Mouse (Mus musculus) myocyte (in vitro differentiated cells): ENCODE measurements around the gene Zc3h10. TPM values are rescaled to one million over a fixed set of nuclear protein-coding genes. Genes with fewer than 3 reads are reported as not detected.

Source experiments
- H3K27me3 ChIP-seq: one replicate; pipeline ENCODE4 v1.6.1; 2011; ENCODE audit not compliant: control insufficient read depth, insufficient read depth, insufficient read length
- H3K36me3 ChIP-seq: one replicate; pipeline ENCODE4 v1.6.1; 2011; ENCODE audit not compliant: control insufficient read depth, insufficient read depth
- H3K4me2 ChIP-seq: one replicate; pipeline ENCODE4 v1.6.1; 2011; ENCODE audit warnings: low read depth, control low read depth
- H3K4me3 ChIP-seq: one replicate; pipeline ENCODE4 v1.5.1; 2011; ENCODE audit warnings: mild to moderate bottlenecking, control low read depth, moderate library complexity
- H3K79me2 ChIP-seq: one replicate; pipeline ENCODE4 v1.6.1; 2011; ENCODE audit not compliant: control insufficient read depth, insufficient read depth
- H3ac ChIP-seq: one replicate; pipeline ENCODE4 v1.6.1; 2011; ENCODE audit not compliant: control insufficient read depth, insufficient read length
- CEBPB ChIP-seq: IDR thresholded peaks from 2 replicates; pipeline ENCODE4 v1.6.1; 2011; ENCODE audit warnings: mild to moderate bottlenecking, moderate library complexity; ENCODE audit not compliant: poor library complexity, insufficient read depth, severe bottlenecking
- E2F4 ChIP-seq: IDR thresholded peaks from one replicate; pipeline ENCODE4 v1.6.1; 2011; ENCODE audit warnings: mild to moderate bottlenecking, control low read depth, moderate library complexity; ENCODE audit not compliant: insufficient read depth
- MAX ChIP-seq: IDR thresholded peaks from one replicate; pipeline ENCODE4 v1.6.1; 2011; ENCODE audit warnings: low read depth, mild to moderate bottlenecking, control low read depth
- MYOD1 ChIP-seq, 3 experiments: IDR thresholded peaks; one replicate each; pipeline ENCODE4 v1.6.1; 2011; ENCODE audit warnings: control low read depth in 2 of 3, low read depth in 2 of 3, mild to moderate bottlenecking in 2 of 3, moderate library complexity in 1 of 3; ENCODE audit not compliant: insufficient read length in 2 of 3, control insufficient read depth in 1 of 3
- MYOG ChIP-seq, 3 experiments: IDR thresholded peaks; one replicate each; pipeline ENCODE4 v1.6.1; 2011; ENCODE audit warnings: control low read depth in 2 of 3, low read depth in 2 of 3, mild to moderate bottlenecking in 2 of 3; ENCODE audit not compliant: insufficient read length in 2 of 3, control insufficient read depth in 1 of 3, insufficient read depth in 1 of 3
- POLR2A ChIP-seq: IDR thresholded peaks from one replicate; pipeline ENCODE4 v1.6.1; 2011; ENCODE audit warnings: low read depth, mild to moderate bottlenecking, control low read depth, moderate library complexity; ENCODE audit not compliant: insufficient read length
- POLR2AphosphoS2 ChIP-seq: IDR thresholded peaks from one replicate; pipeline ENCODE4 v1.6.1; 2011; ENCODE audit warnings: low read depth, control low read depth; ENCODE audit not compliant: insufficient read length
- REST ChIP-seq: IDR thresholded peaks from one replicate; pipeline ENCODE4 v1.6.1; 2011; ENCODE audit warnings: mild to moderate bottlenecking, control low read depth, moderate library complexity; ENCODE audit not compliant: insufficient read depth, insufficient read length
- SRF ChIP-seq: IDR thresholded peaks from one replicate; pipeline ENCODE4 v1.6.1; 2011; ENCODE audit warnings: low read depth; ENCODE audit not compliant: control insufficient read depth, insufficient read length
- TCF12 ChIP-seq: IDR thresholded peaks from one replicate; pipeline ENCODE4 v1.6.1; 2011; ENCODE audit warnings: mild to moderate bottlenecking, control low read depth; ENCODE audit not compliant: poor library complexity, insufficient read depth, severe bottlenecking
- TCF3 ChIP-seq: IDR thresholded peaks from one replicate; pipeline ENCODE4 v1.6.1; 2011; ENCODE audit warnings: low read depth, control low read depth; ENCODE audit not compliant: insufficient read length
- USF1 ChIP-seq: IDR thresholded peaks from one replicate; pipeline ENCODE4 v1.6.1; 2011; ENCODE audit warnings: low read depth, mild to moderate bottlenecking, control low read depth, moderate library complexity
- polyA plus RNA-seq: library from polyadenylated mRNA; unstranded; fragments of >200 nt; fragmentation: generic; extraction: Trizol; gene quantifications from one replicate; pipeline ENCODE4 v1.2.1, GENCODE M21; 2012; ENCODE audit warnings: missing spikeins

The Zc3h10 gene
- polyA plus RNA-seq, 1 experiment: 13.8 TPM

DNA sequence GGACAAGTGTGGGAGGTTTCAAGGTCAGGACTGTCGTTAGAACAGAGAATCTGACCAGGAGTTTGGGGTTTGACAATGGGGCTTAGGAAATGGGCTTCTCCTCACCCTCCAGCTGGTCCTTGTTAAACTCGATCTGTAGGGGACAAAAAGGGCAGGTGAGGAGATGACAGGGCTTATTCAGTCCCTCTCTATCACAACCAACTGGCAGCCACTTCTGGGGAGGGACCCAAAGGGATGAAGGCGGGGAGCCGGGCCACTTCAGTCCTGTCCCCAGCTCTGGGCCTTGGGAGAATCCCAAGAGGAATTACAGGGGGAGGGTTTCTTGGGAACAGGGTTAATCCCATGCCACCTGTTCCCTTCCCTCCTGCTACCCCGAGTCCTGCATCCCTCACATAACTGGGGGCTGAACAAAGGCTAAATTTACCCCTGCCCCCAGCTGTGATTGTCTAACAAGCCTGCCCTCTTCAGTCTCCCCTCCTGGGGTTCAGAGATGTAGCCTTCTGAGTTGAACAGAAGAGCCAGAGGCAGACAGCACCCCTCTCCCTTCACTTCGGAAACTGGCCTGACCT lies 51.0 kb downstream of the Zc3h10 start:
- H3K36me3 ChIP-seq: peaks cover 7% of the 10 kb centered on the region
- peak overlapping the region; percentile 97 for H3K4me2 ChIP-seq
- TF ChIP-seq POLR2A (peak; percentile 12), TCF12 (peak; percentile 70), E2F4 (no peak), USF1 (no peak), MYOD1 (IDR thresholded peaks at IDR 0.05; ENCODE audit: control insufficient read depth in 1 of 3, insufficient read length in 2 of 3, low read depth in 2 of 3) (peak; percentile 90 to 95 (median 91)), TCF3 (peak; percentile 12), MYOG (IDR thresholded peaks at IDR 0.05; ENCODE audit: control insufficient read depth in 1 of 3, insufficient read depth in 1 of 3, insufficient read length in 2 of 3, low read depth in 2 of 3) (peak in 2 of 3 experiments; percentile 37 to 81)
- H3K4me3 ChIP-seq: peak overlapping the region; percentile 98
- peaks cover 40% of the 10 kb centered on the region for H3K79me2 ChIP-seq
- no peaks in the 10 kb centered on the region for H3K27me3 ChIP-seq
- H3ac ChIP-seq: no peak overlapping the region

DNA sequence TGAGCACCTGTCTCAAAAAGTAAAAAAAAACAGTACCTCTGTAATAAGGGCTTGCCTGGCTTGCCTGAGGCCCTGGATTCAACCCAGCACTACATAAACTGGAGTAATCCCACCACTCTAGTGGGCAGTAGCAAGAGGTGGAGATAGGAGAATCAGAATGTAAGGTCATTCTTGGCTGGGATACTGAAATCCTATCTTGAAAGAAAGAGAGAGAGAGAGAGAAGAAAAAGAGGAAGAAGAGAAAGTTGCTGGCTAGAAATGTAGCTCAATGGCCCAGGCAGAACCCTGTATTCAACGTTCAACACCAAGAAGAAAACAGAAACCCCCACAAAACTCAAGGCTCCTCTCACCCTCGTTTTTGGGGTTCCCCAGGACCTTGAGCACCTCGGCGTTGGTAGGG lies 51.7 kb downstream of the Zc3h10 start:
- TF ChIP-seq POLR2A: no peak
- no peak for TF ChIP-seq MAX
- TF ChIP-seq SRF: no peak
- peaks cover 47% of the 10 kb centered on the region for H3K79me2 ChIP-seq
- peak overlapping the region; percentile 98 for H3K4me3 ChIP-seq
- no peak overlapping the region for H3ac ChIP-seq
- H3K4me2 ChIP-seq: peak overlapping the region; percentile 96
- peaks cover 13% of the 10 kb centered on the region for H3K36me3 ChIP-seq
- no peaks in the 10 kb centered on the region for H3K27me3 ChIP-seq

DNA sequence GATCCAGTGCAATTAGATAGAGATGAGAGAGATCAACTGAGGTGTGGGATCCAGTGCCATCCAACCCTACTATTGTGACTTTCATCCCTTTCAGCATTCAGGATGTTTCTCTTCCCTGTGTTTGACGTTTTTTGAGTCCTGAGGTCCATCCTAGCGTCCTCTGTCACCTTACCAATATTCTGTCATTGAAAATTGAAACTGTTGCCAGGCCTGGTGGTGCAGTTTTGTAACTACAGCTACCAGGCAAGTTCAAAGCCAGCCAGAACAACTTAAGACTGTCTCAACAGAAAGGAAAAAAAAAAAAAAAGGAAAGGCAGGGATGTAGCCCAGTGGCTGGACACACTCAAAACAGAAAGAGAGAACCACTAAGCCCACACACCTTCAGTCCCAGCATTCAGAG lies 52.3 kb downstream of the Zc3h10 start:
- Histone ChIP-seq H3K79me2 (peaks cover 47% of the 10 kb centered on the region), H3ac (peak overlapping the region; percentile 12), H3K4me3 (peak overlapping the region; percentile 98), H3K4me2 (peak overlapping the region; percentile 96), H3K27me3 (no peaks in the 10 kb centered on the region), H3K36me3 (peaks cover 13% of the 10 kb centered on the region)
- TF ChIP-seq MYOG (IDR thresholded peaks at IDR 0.05; ENCODE audit: control insufficient read depth in 1 of 3, insufficient read depth in 1 of 3, insufficient read length in 2 of 3, low read depth in 2 of 3) (no peak), TCF3 (no peak), SRF (no peak), CEBPB (no peak), E2F4 (no peak), REST (no peak), POLR2A (no peak)

DNA sequence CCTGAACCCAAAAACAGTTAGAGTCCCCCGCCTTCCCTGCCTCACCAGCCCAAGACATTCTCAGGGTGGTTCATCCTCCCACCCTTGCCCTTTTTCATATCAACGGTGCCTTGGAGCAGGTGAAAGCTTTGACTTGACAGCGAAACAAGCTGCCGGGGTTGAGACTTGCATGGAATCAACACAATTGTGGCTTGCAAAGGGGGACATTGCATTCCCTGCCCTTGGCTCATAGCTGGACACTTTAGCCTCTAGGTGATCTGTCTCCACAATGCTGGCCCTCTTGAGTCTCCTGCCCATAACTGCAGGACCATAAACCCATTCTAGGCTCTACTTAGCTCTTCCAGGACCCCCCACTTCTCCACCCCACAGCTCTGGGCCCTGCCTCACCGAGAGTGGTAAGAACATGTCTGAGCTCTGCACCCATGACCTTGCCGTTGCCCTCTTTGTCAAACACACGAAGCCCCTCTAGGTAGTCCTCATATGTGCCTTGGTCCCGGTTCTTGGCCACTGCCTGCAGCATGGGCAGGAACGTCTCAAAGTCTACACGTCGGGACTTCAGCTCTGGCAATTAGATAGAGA lies 52.8 kb downstream of the Zc3h10 start:
- H3K36me3 ChIP-seq: peaks cover 13% of the 10 kb centered on the region
- TF ChIP-seq CEBPB (no peak), POLR2AphosphoS2 (peak; percentile 22), MYOD1 (IDR thresholded peaks at IDR 0.05; ENCODE audit: control insufficient read depth in 1 of 3, insufficient read length in 2 of 3, low read depth in 2 of 3) (no peak)
- H3K4me3 ChIP-seq: peak overlapping the region; percentile 98
- H3K27me3 ChIP-seq: no peaks in the 10 kb centered on the region
- H3ac ChIP-seq: peak overlapping the region; percentile 12
- H3K4me2 ChIP-seq: peak overlapping the region; percentile 96
- H3K79me2 ChIP-seq: peaks cover 47% of the 10 kb centered on the region

DNA sequence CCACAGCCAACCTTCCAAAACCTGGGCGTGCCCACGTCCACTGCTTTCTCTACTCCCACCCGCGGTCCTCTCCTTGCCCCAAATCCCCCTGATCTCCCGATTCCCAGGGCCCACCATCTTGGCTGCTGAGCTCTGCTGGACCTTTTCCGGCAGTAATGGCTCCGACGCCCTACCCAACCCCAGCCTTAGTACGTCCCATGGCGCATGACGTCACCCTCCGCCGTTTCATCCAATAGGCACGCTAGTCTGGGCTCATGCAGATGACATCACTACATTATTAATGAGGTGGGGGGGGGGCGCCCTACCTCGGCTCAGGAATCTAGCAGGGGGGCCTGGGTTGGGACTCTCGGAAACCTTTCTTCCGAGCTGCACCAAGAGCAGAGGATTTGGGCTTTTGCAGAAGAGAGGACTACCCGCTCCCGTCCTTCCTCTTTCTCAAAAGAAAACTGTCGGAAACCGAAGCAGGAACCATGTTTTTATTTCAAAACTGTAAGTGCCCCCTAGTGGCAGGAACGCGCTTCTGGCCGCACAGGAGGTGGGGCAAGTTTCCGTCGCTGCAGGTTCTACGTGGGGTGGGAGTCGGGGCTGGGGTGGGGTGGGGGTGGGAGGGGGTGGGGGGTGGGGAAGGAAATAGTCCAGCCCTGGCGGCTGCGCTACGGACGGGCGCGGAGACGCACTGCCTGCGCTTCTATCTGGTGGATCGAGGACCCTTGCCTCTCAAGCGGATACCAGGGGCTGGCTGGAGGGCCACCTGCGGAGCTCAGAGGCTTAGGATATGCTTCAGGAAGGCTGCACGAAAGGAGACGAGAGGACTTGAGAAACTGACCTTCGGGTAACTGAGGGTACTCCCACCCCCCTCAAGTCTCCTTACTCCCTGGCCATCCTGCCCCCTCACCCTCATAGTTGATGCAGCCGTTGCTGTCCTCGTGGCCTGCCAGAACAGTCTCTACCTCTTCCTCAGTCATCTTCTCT lies 53.6 kb downstream of the Zc3h10 start, which contains the start of gene Myl6:
TSS of gene Myl6 (minus strand) at position 451 of the 972 bp plus-strand sequence.
- peak; percentile 99 for TF ChIP-seq POLR2AphosphoS2
- no peak for TF ChIP-seq TCF12
- peak; percentile 41 for TF ChIP-seq REST
- peak; percentile 98 for TF ChIP-seq POLR2A
- no peak for TF ChIP-seq MYOG (IDR thresholded peaks at IDR 0.05; ENCODE audit: control insufficient read depth in 1 of 3, insufficient read depth in 1 of 3, insufficient read length in 2 of 3, low read depth in 2 of 3)
- Histone ChIP-seq H3ac (peak within 1 kb of the TSS; percentile 12), H3K4me2 (peak within 1 kb of the TSS; percentile 97), H3K27me3 (no peaks in the 10 kb centered on the region), H3K4me3 (peak within 1 kb of the TSS; percentile 98), H3K79me2 (peaks cover 47% of the 10 kb centered on the region), H3K36me3 (peaks cover 15% of the 10 kb centered on the region)
